Mouse (Mus musculus) liver, adult 2 months (tissue): Measurements from ENCODE around the gene Mab21l3. TPM values are rescaled to one million over a fixed set of nuclear protein-coding genes. Genes with fewer than 3 reads are reported as not detected.

Experiments
- DNase-seq: peaks from one replicate; pipeline ENCODE4 v3.0.0-alpha.2; 2011; ENCODE audit warnings: low read depth, low spot score; ENCODE audit errors: extremely low read depth
- H3K27ac ChIP-seq: fragments of 200-500 bp; replicated peaks from 2 replicates; pipeline ENCODE4 v1.5.1; 2012; ENCODE audit warnings: low read depth, mild to moderate bottlenecking, control low read depth, inconsistent platforms, low read length; ENCODE audit not compliant: insufficient read depth
- H3K27me3 ChIP-seq: fragments of 200-500 bp; 2 replicates; pipeline ENCODE4 v1.6.1; 2012; ENCODE audit warnings: mild to moderate bottlenecking, moderate library complexity, low read length, inconsistent platforms; ENCODE audit not compliant: control insufficient read depth, insufficient read depth
- H3K36me3 ChIP-seq: fragments of 200-500 bp; 2 replicates; pipeline ENCODE4 v1.6.1; 2012; ENCODE audit warnings: low read length, inconsistent platforms; ENCODE audit not compliant: control insufficient read depth, insufficient read depth
- H3K4me1 ChIP-seq: fragments of 200-500 bp; 2 replicates; pipeline ENCODE4 v1.6.1; 2011; ENCODE audit warnings: low read length; ENCODE audit not compliant: control insufficient read depth, insufficient read depth
- H3K4me3 ChIP-seq: fragments of 200-500 bp; 2 replicates; pipeline ENCODE4 v1.5.1; 2011; ENCODE audit warnings: low read depth, mild to moderate bottlenecking, control low read depth, low read length, moderate library complexity; ENCODE audit not compliant: insufficient read depth
- H3K79me2 ChIP-seq: fragments of 200-500 bp; 2 replicates; pipeline ENCODE4 v1.6.1; 2012; ENCODE audit warnings: inconsistent platforms, mild to moderate bottlenecking, low read length, moderate library complexity; ENCODE audit not compliant: control insufficient read depth, insufficient read depth
- H3K9ac ChIP-seq: fragments of 200-500 bp; 2 replicates; pipeline ENCODE4 v1.6.1; 2012; ENCODE audit warnings: low read depth, mild to moderate bottlenecking, control low read depth, inconsistent platforms, low read length
- CTCF ChIP-seq: fragments of 200-500 bp; IDR thresholded peaks from 2 replicates; pipeline ENCODE4 v1.5.1; 2011; ENCODE audit warnings: low read depth, low read length, control low read depth
- POLR2A ChIP-seq: fragments of 200-500 bp; IDR thresholded peaks from 2 replicates; pipeline ENCODE4 v1.6.1; 2011; ENCODE audit warnings: low read length, control low read depth; ENCODE audit not compliant: insufficient read depth; ENCODE audit errors: extremely low read depth
- WGBS: fragments of 180-500 bp; shearing (Covaris S2); methylation state at CpG from one replicate; pipeline ENCODE4 v1.1.7; 2018; 5-methylcytosine and 5-hydroxymethylcytosine counted together
- polyA plus RNA-seq: library from polyadenylated mRNA; depleted of rRNA; stranded (reverse); fragments of >200 nt; gene quantifications from 2 replicates; pipeline ENCODE4 v1.2.3, GENCODE M21; 2012
- total RNA-seq: library from RNA; depleted of rRNA; stranded (reverse); fragments of >200 nt; gene quantifications from 2 replicates; pipeline ENCODE4 v1.2.3, GENCODE M21; 2014

Mab21l3 gene
- total and polyA plus RNA-seq, 2 experiments: 0.09 TPM; not detected in 1

GRCm38 (mm10) chr3:101812341-101812962 lies 36.3 kb downstream of the Mab21l3 start:
- TF ChIP-seq CTCF (peak; percentile 85), POLR2A (no peak)
- peak; percentile 28 for DNase-seq
- Histone ChIP-seq H3K27ac (no peak overlapping the region), H3K36me3 (no peaks in the 10 kb centered on the region), H3K79me2 (no peaks in the 10 kb centered on the region), H3K4me1 (no peaks in the 10 kb centered on the region), H3K27me3 (no peaks in the 10 kb centered on the region), H3K9ac (no peak overlapping the region), H3K4me3 (no peak overlapping the region)
- WGBS: 69% methylated on average over 10 of the region's 10 CpGs

- WGBS: 63% methylated on average over 4 of the region's 4 CpGs
- H3K36me3 ChIP-seq: no peaks in the 10 kb centered on the region
These were observed 36.8 kb downstream of the Mab21l3 start for GRCm38 (mm10) chr3:101811931-101812330.

DNA sequence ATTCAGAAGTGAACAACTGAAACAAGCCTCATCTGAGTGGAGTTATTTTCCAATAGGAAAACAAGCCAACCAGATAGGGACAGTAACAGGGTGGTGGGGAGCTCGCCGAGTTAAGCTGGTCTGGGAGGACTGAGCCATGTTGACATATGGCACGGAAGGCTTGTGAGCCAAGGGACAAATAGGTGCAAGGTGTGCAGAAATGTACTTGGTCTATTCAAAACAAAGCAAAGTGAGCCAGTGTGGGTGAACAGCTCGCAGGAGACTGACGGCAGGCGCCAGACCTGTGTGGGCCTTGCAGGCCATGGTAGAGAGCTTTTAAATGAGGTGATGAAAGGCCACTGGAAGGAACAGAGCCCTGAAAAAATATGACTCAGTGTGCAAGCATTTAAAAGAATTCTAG lies 41.1 kb downstream of the Mab21l3 start:
- no peaks in the 10 kb centered on the region for H3K79me2 ChIP-seq
- no peak for TF ChIP-seq CTCF
- TF ChIP-seq POLR2A: no peak
- 91% methylated on average over 6 of the region's 6 CpGs for WGBS
- H3K4me3 ChIP-seq: no peak overlapping the region
- H3K36me3 ChIP-seq: no peaks in the 10 kb centered on the region
- H3K4me1 ChIP-seq: peaks cover 10% of the 10 kb centered on the region
- no peak overlapping the region for H3K9ac ChIP-seq
- no peak overlapping the region for H3K27ac ChIP-seq
- no peaks in the 10 kb centered on the region for H3K27me3 ChIP-seq
- DNase-seq: no peak

More at GRCm38 (mm10) chr3:101811931-101812330, 36.8 kb downstream of the Mab21l3 start:
- H3K27ac ChIP-seq: no peak overlapping the region
- no peak for DNase-seq
- no peaks in the 10 kb centered on the region for H3K79me2 ChIP-seq
- no peak for TF ChIP-seq POLR2A
- TF ChIP-seq CTCF: no peak
- H3K4me1 ChIP-seq: no peaks in the 10 kb centered on the region
- H3K27me3 ChIP-seq: no peaks in the 10 kb centered on the region
- no peak overlapping the region for H3K9ac ChIP-seq
- no peak overlapping the region for H3K4me3 ChIP-seq

DNA sequence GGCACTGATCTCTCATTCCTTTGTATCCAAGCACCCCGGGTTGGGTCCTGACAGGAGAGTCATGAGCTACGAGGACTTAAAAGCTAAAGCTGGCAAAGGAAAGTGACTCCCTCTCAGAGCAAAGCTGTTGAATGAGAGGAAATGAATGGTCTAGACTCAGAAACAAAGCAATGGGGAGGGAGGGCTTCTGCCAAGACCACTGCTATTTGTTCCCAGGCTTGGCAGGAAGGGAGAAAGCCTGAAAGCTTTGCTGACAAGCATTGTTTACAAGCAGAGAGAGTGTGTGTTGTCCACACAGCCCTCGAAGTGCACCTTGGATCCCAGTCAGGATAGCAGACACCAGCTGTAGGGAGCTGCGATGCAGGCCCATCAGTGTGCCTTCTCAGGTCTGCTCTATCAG lies 41.8 kb downstream of the Mab21l3 start:
- Histone ChIP-seq H3K4me1 (peaks cover 10% of the 10 kb centered on the region), H3K9ac (no peak overlapping the region), H3K36me3 (no peaks in the 10 kb centered on the region), H3K27ac (no peak overlapping the region), H3K4me3 (no peak overlapping the region), H3K27me3 (no peaks in the 10 kb centered on the region), H3K79me2 (no peaks in the 10 kb centered on the region)
- 66% methylated on average over 4 of the region's 4 CpGs for WGBS
- no peak for DNase-seq
- no peak for TF ChIP-seq CTCF
- TF ChIP-seq POLR2A: no peak

- peak overlapping the region; percentile 85 for H3K27ac ChIP-seq
- no peaks in the 10 kb centered on the region for H3K36me3 ChIP-seq
- H3K4me3 ChIP-seq: peak overlapping the region; percentile 47
- TF ChIP-seq POLR2A (no peak), CTCF (peak; percentile 95)
- peaks cover 10% of the 10 kb centered on the region for H3K4me1 ChIP-seq
- peak; percentile 73 for DNase-seq
- peak overlapping the region; percentile 80 for H3K9ac ChIP-seq
- no peaks in the 10 kb centered on the region for H3K27me3 ChIP-seq
- WGBS: 4% methylated on average over 16 of the region's 16 CpGs
- no peaks in the 10 kb centered on the region for H3K79me2 ChIP-seq
These were observed 42.6 kb downstream of the Mab21l3 start for GRCm38 (mm10) chr3:101806149-101806548.

DNA sequence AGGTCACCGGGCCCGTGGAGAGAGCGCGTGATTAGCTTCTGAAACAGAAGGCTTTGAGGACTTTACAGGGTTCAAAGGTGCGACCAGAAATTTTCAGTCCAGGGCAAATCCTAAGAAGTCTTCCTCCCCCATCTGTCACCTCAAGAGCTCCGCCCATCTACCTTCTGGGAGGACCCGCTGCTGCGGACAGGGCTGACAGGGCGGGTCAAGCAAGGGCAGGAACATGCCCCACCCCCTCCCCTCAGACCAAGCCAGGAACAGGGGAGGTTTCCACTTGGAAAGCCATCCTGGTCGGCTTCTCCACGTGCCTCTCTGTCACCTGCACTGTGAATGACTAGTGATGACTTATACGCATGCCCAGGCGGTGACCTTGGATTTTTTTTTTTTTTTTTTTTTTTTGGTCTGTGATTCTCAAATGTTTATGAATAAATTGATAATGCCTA lies 43.2 kb downstream of the Mab21l3 start:
- Histone ChIP-seq H3K27me3 (no peaks in the 10 kb centered on the region), H3K4me3 (no peak overlapping the region), H3K36me3 (no peaks in the 10 kb centered on the region), H3K27ac (peak overlapping the region; percentile 21), H3K79me2 (no peaks in the 10 kb centered on the region), H3K9ac (no peak overlapping the region), H3K4me1 (peaks cover 10% of the 10 kb centered on the region)
- WGBS: 18% methylated on average over 13 of the region's 13 CpGs
- peak; percentile 99 for DNase-seq
- no peak for TF ChIP-seq CTCF
- TF ChIP-seq POLR2A: no peak
